Mouse (Mus musculus): ENCODE results near the gene Tiparp. TPM values are rescaled to one million over a fixed set of nuclear protein-coding genes. Genes with fewer than 3 reads are reported as not detected.

Gene Tiparp
- total and polyA plus RNA-seq, 3 experiments, result 9.6 to 25.1 (median 13.7) TPM

DNA sequence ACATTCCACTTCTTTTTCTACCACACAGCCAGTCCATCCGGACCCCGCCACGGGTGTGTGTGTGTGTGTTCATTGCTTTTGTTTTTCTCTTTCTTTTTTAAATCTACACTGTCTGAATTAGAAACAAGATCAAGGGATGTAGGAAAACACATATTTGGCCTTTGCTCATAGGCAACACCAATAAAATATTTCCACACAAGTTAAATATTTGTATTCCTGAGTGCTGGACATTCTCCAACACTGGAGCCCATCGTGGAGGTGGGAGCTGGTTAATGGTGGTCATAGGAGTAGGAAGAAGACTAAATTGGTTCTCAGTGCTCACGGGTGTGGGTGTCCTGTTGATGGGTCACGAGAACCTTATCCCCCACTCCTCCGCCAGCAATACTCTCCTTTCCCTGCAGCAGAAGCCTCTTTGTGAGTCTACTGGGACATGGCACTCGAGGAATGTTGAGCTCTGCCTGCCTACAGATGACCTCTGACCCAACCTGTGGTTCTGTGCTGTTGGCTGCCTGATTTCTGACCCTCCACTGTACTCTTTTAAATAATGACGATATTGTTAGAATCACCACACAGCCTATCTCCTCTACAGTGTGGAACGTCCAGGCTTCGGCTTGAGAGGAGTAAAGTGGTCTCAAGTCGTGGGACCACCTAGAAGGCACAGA, 51.2 kb downstream of the Tiparp start:
- Histone ChIP-seq H3K36me3 (replicated peaks in 1 of 2; ENCODE audit: control insufficient read depth in 1 of 2, insufficient read depth in 1 of 2, low read length in 1 of 2) (no peaks in the 10 kb centered on the region), H3K4me1 (ENCODE audit: control insufficient read depth in 1 of 2, insufficient read depth in 2 of 2) (peaks cover 0 to 3% of the 10 kb centered on the region in 2 experiments; a peak in 1 of 4 replicates), H3K79me2 (replicated peaks; ENCODE audit: control insufficient read depth, extremely low read depth, insufficient read depth, poor library complexity, severe bottlenecking) (no peaks in the 10 kb centered on the region), H3K27ac (ENCODE audit: insufficient read depth, low read depth) (no peak overlapping the region), H3K9me3 (replicated peaks; ENCODE audit: low read length) (no peaks in the 10 kb centered on the region), H3K4me2 (ENCODE audit: insufficient read depth, low read depth, poor library complexity, severe bottlenecking) (no peak overlapping the region), H3K27me3 (replicated peaks) (no peaks in the 10 kb centered on the region), H3K9ac (ENCODE audit: insufficient read depth, low read depth) (no peak overlapping the region), H3K4me3 (replicated peaks in 1 of 3; ENCODE audit: low read depth in 2 of 3, low read length in 2 of 3, poor library complexity in 1 of 3) (no peak overlapping the region)
- in situ Hi-C loops (cut with MboI; ENCODE audit: low pct_ligation_motif_present, low pct_unique_long_range_greater_than_20kb, low sequenced_read_pairs) (no loop called here), dilution Hi-C loops (cut with MboI; ENCODE audit: extremely low pct_ligation_motif_present, extremely low pct_unique_long_range_greater_than_20kb, low sequenced_read_pairs) (no loop called here)
- TF ChIP-seq PAX5 (IDR thresholded peaks at IDR 0.05; ENCODE audit: low read length), result no peak
- no peak for TF ChIP-seq POLR2A (IDR thresholded peaks at IDR 0.05; ENCODE audit: low read depth, low read length)
- TF ChIP-seq UBTF (IDR thresholded peaks at IDR 0.05; ENCODE audit: low read depth, low read length), result no peak
- TF ChIP-seq IRF4 (IDR thresholded peaks at IDR 0.05; ENCODE audit: low read depth, low read length), result no peak
- no peak for TF ChIP-seq ZC3H11A (IDR thresholded peaks at IDR 0.05; ENCODE audit: low read depth, low read length)
- no peak for TF ChIP-seq TBP (conservative IDR thresholded peaks at IDR 0.05; ENCODE audit: low read depth, low read length)
- no peak for TF ChIP-seq ZKSCAN1 (IDR thresholded peaks at IDR 0.05; ENCODE audit: borderline replicate concordance, low read depth, low read length)
- no peak for TF ChIP-seq NELFE (IDR thresholded peaks at IDR 0.05; ENCODE audit: low read depth, low read length)
- no peak for TF ChIP-seq USF2 (conservative IDR thresholded peaks at IDR 0.05; ENCODE audit: low read depth, low read length)
- DNase-seq (ENCODE audit: extremely low read depth), result no peak

- no peak overlapping the region for H3K4me2 ChIP-seq (ENCODE audit: insufficient read depth, low read depth, poor library complexity, severe bottlenecking)
- peaks cover 0 to 17% of the 10 kb centered on the region in 2 experiments; a peak in 2 of 4 replicates for H3K4me1 ChIP-seq (ENCODE audit: control insufficient read depth in 1 of 2, insufficient read depth in 2 of 2)
- no peaks in the 10 kb centered on the region for H3K79me2 ChIP-seq (replicated peaks; ENCODE audit: control insufficient read depth, extremely low read depth, insufficient read depth, poor library complexity, severe bottlenecking)
- H3K4me3 ChIP-seq (replicated peaks in 1 of 3; ENCODE audit: low read depth in 2 of 3, low read length in 2 of 3, poor library complexity in 1 of 3), result no peak overlapping the region
- no peak overlapping the region for H3K27ac ChIP-seq (ENCODE audit: insufficient read depth, low read depth)
- H3K9me3 ChIP-seq (replicated peaks; ENCODE audit: low read length), result no peaks in the 10 kb centered on the region
- TF ChIP-seq MAX (IDR thresholded peaks at IDR 0.05; ENCODE audit: low read length) (no peak), ELF1 (IDR thresholded peaks at IDR 0.05; ENCODE audit: low read depth, low read length) (no peak), PAX5 (IDR thresholded peaks at IDR 0.05; ENCODE audit: low read length) (no peak), HCFC1 (IDR thresholded peaks at IDR 0.05; ENCODE audit: low read depth, low read length) (no peak), NRF1 (IDR thresholded peaks at IDR 0.05; ENCODE audit: low read depth, low read length) (no peak), CHD1 (IDR thresholded peaks at IDR 0.05; ENCODE audit: low read depth, low read length) (no peak), POLR2AphosphoS2 (IDR thresholded peaks at IDR 0.05; ENCODE audit: low read depth, low read length) (no peak), CTCF (conservative IDR thresholded peaks at IDR 0.05 in 1 of 2, IDR thresholded peaks at IDR 0.05 in 1 of 2; ENCODE audit: low read depth in 2 of 2, low read length in 2 of 2) (no peak), KAT2A (IDR thresholded peaks at IDR 0.05; ENCODE audit: insufficient replicate concordance, low read length) (no peak), CHD2 (IDR thresholded peaks at IDR 0.05; ENCODE audit: low read length) (no peak), MXI1 (IDR thresholded peaks at IDR 0.05; ENCODE audit: low read depth, low read length) (no peak), POLR2A (IDR thresholded peaks at IDR 0.05; ENCODE audit: low read depth, low read length) (no peak), TBP (conservative IDR thresholded peaks at IDR 0.05; ENCODE audit: low read depth, low read length) (no peak), ZNF384 (IDR thresholded peaks at IDR 0.05; ENCODE audit: low read depth, low read length) (no peak), UBTF (IDR thresholded peaks at IDR 0.05; ENCODE audit: low read depth, low read length) (no peak), BHLHE40 (IDR thresholded peaks at IDR 0.05; ENCODE audit: low read depth, low read length) (no peak), USF2 (conservative IDR thresholded peaks at IDR 0.05; ENCODE audit: low read depth, low read length) (no peak), MAFK (IDR thresholded peaks at IDR 0.05; ENCODE audit: insufficient replicate concordance, low read length) (no peak)
- H3K36me3 ChIP-seq (replicated peaks in 1 of 2; ENCODE audit: control insufficient read depth in 1 of 2, insufficient read depth in 1 of 2, low read length in 1 of 2), result no peaks in the 10 kb centered on the region
- dilution Hi-C loops (cut with MboI; ENCODE audit: extremely low pct_ligation_motif_present, extremely low pct_unique_long_range_greater_than_20kb, low sequenced_read_pairs) (no loop called here), in situ Hi-C loops (cut with MboI; ENCODE audit: low pct_ligation_motif_present, low pct_unique_long_range_greater_than_20kb, low sequenced_read_pairs) (no loop called here)
- no peaks in the 10 kb centered on the region for H3K27me3 ChIP-seq (replicated peaks)
- no peak for DNase-seq (ENCODE audit: extremely low read depth)
- no peak overlapping the region for H3K9ac ChIP-seq (ENCODE audit: insufficient read depth, low read depth)
These were observed 53.4 kb downstream of the Tiparp start for GRCm38 (mm10) chr3:65581596-65581995.

Measured in CH12.LX (cell line).